ENCODE assay signal across 11 mouse cellular contexts in the genomic region with DNA sequence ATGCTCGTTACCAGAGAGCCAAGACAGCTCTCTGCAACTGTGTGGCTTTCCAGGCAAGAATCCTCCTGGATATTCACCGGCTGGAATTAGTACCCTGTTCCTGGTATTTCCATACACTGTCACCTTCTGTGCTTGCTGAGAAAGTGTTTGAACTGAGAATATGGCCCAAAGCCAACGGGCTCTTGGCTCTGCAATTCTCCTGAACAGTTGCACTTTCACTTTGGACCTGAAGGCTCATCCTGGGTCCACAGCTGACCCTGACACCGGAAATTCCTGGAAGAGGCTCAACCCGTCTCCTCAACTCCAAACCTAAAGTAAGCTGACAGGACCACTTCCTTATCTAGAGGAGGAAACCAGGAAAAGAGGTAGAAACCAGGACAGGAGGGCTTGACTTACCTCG.
A peak's percentile ranks its signal among the peaks of the same experiment; 100 is the strongest.
DNase-seq lines count a peak whose midpoint lies in the region; ATAC-seq and TF ChIP-seq lines count a peak whose summit lies in the region.
"Had no signal": no experiment of that assay in that cellular context is flagged by ENCODE, and none has a peak within 500 bp of the region (broad histone marks: within the 10 kb centered on the region; RNA-seq: fewer than 3 reads in every experiment).

No protein-coding gene starts in this region.

- no peaks in the 10 kb centered on the region for H3K36me3 ChIP-seq in megakaryocyte, embryonic 14.5 days (replicated peaks; ENCODE audit: low read length)
- no peaks in the 10 kb centered on the region for H3K36me3 ChIP-seq in hindbrain, embryonic 16.5 days (ENCODE audit: control insufficient read depth, insufficient read depth, low read length)
- H3K36me3 ChIP-seq in hindbrain, postnatal 0 days (ENCODE audit: insufficient read depth, low read length) = no peaks in the 10 kb centered on the region
- H3K36me3 ChIP-seq: lung, embryonic 15.5 days; stomach, embryonic 15.5 days had no signal

- peak; percentile 33 for DNase-seq in gastrocnemius, adult 18-20 months (ENCODE audit: low spot score)
- DNase-seq in gastrocnemius, adult 8-10 months (ENCODE audit: low spot score in 2 of 2) = no peak
- DNase-seq in kidney, postnatal 36 days = peak; percentile 62 to 73
- no peak for DNase-seq in thymus, postnatal 14 days
- no peak for DNase-seq in hindbrain, postnatal 0 days (ENCODE audit: low spot score)
- DNase-seq: cerebellum, adult 9-10 months had no signal

- peaks cover 12% of the 10 kb centered on the region for H3K9me3 ChIP-seq in megakaryocyte, embryonic 14.5 days
- no peaks in the 10 kb centered on the region for H3K9me3 ChIP-seq in hindbrain, embryonic 16.5 days (ENCODE audit: control insufficient read depth, low read length)
- no peaks in the 10 kb centered on the region for H3K9me3 ChIP-seq in hindbrain, postnatal 0 days (ENCODE audit: low read length)
- H3K9me3 ChIP-seq: lung, embryonic 15.5 days; stomach, embryonic 15.5 days had no signal

- TF ChIP-seq CTCF in hindbrain, postnatal 0 days (IDR thresholded peaks at IDR 0.05; ENCODE audit: low read depth) = no peak

- no peak for ATAC-seq in megakaryocyte, adult 5-6 weeks (ENCODE audit: poor library complexity, severe bottlenecking)
- ATAC-seq in hindbrain, embryonic 16.5 days = no peak
- no peak for ATAC-seq in hindbrain, postnatal 0 days

- peaks cover 12% of the 10 kb centered on the region for H3K4me1 ChIP-seq in megakaryocyte, embryonic 14.5 days
- no peaks in the 10 kb centered on the region for H3K4me1 ChIP-seq in hindbrain, embryonic 16.5 days (ENCODE audit: control insufficient read depth, insufficient read depth, low read depth, low read length)
- no peaks in the 10 kb centered on the region for H3K4me1 ChIP-seq in hindbrain, postnatal 0 days (ENCODE audit: insufficient read depth, low read length)

- no peak overlapping the region for H3K27ac ChIP-seq in hindbrain, embryonic 16.5 days (ENCODE audit: low read depth, low read length)
- H3K27ac ChIP-seq in hindbrain, postnatal 0 days = no peak overlapping the region
- H3K27ac ChIP-seq: lung, embryonic 15.5 days; stomach, embryonic 15.5 days had no signal

- WGBS in hindbrain, embryonic 16.5 days = 87% methylated on average over 6 of the region's 6 CpGs
- WGBS in hindbrain, postnatal 0 days = 77% methylated on average over 6 of the region's 6 CpGs

- no peak overlapping the region for H3K9ac ChIP-seq in hindbrain, embryonic 16.5 days (ENCODE audit: low read depth, low read length)
- H3K9ac ChIP-seq in hindbrain, postnatal 0 days (replicated peaks; ENCODE audit: low read length) = no peak overlapping the region
- H3K9ac ChIP-seq: lung, embryonic 15.5 days; stomach, embryonic 15.5 days had no signal

- H3K4me2 ChIP-seq in hindbrain, embryonic 16.5 days (ENCODE audit: low read length) = no peak overlapping the region
- H3K4me2 ChIP-seq in hindbrain, postnatal 0 days (ENCODE audit: low read depth, low read length) = no peak overlapping the region
- H3K4me2 ChIP-seq: lung, embryonic 15.5 days; stomach, embryonic 15.5 days had no signal

- peaks cover 6% of the 10 kb centered on the region for H3K27me3 ChIP-seq in megakaryocyte, embryonic 14.5 days (replicated peaks)
- H3K27me3 ChIP-seq in hindbrain, embryonic 16.5 days (replicated peaks; ENCODE audit: control insufficient read depth, insufficient read depth, low read length) = no peaks in the 10 kb centered on the region
- no peaks in the 10 kb centered on the region for H3K27me3 ChIP-seq in hindbrain, postnatal 0 days (ENCODE audit: insufficient read depth, low read length)
- H3K27me3 ChIP-seq: lung, embryonic 15.5 days; stomach, embryonic 15.5 days had no signal

- H3K4me3 ChIP-seq in megakaryocyte, embryonic 14.5 days (replicated peaks) = peak overlapping the region; percentile 73
- no peak overlapping the region for H3K4me3 ChIP-seq in hindbrain, embryonic 16.5 days (ENCODE audit: low read length)
- H3K4me3 ChIP-seq in hindbrain, postnatal 0 days (ENCODE audit: low read length) = no peak overlapping the region
- H3K4me3 ChIP-seq: lung, embryonic 15.5 days; stomach, embryonic 15.5 days had no signal

Comparison
In these comparisons a context has a peak if more than half of its experiments do, and no peak if none do; other contexts are left out.
1. DNase-seq: peak in gastrocnemius, adult 18-20 months (single experiment) and kidney, postnatal 36 days (2 of 2); none in gastrocnemius, adult 8-10 months (0 of 2), thymus, postnatal 14 days (single experiment) and hindbrain, postnatal 0 days (single experiment).